Mouse (Mus musculus): ENCODE data around the gene Brd4.
"Not testable (repeated sequence)": the region's sequence is repeated elsewhere in the genome, so short reads cannot be mapped to it uniquely, and the experiment has no call there.

Brd4 gene

GRCm38 (mm10) chr17:32229256-32229655 is 55.3 kb downstream of the Brd4 start:
- no peak for DNase-seq (ENCODE audit: low spot score)

GRCm38 (mm10) chr17:32220873-32221272 is 63.6 kb downstream of the Brd4 start:
- no peak for DNase-seq (ENCODE audit: low spot score)

- not testable (repeated sequence) for DNase-seq (ENCODE audit: low spot score)
Observed at GRCm38 (mm10) chr17:32215587-32215986, 68.9 kb downstream of the Brd4 start.

GRCm38 (mm10) chr17:32211554-32211953 is 73.0 kb downstream of the Brd4 start:
- DNase-seq (ENCODE audit: low spot score), result not testable (repeated sequence)

- DNase-seq (ENCODE audit: low spot score), result no peak
Observed at GRCm38 (mm10) chr17:32209752-32210151, 74.8 kb downstream of the Brd4 start.

GRCm38 (mm10) chr17:32209144-32209543 is 75.4 kb downstream of the Brd4 start:
- no peak for DNase-seq (ENCODE audit: low spot score)

- no peak for DNase-seq (ENCODE audit: low spot score)
Observed at GRCm38 (mm10) chr17:32207586-32208245, 76.8 kb downstream of the Brd4 start.

GRCm38 (mm10) chr17:32205345-32205744 is 79.2 kb downstream of the Brd4 start:
- no peak for DNase-seq (ENCODE audit: low spot score)

GRCm38 (mm10) chr17:32202972-32203371 is 81.5 kb downstream of the Brd4 start:
- no peak for DNase-seq (ENCODE audit: low spot score)

GRCm38 (mm10) chr17:32201086-32201485 is 83.4 kb downstream of the Brd4 start:
- no peak for DNase-seq (ENCODE audit: low spot score)

- DNase-seq (ENCODE audit: low spot score), result no peak
Observed at GRCm38 (mm10) chr17:32199796-32200195, 84.7 kb downstream of the Brd4 start.

- no peak for DNase-seq (ENCODE audit: low spot score)
Observed at GRCm38 (mm10) chr17:32197156-32197555, 87.4 kb downstream of the Brd4 start.

GRCm38 (mm10) chr17:32195725-32196124 is 88.8 kb downstream of the Brd4 start:
- DNase-seq (ENCODE audit: low spot score), result no peak

- no peak for DNase-seq (ENCODE audit: low spot score)
Observed at GRCm38 (mm10) chr17:32193010-32193409, 91.5 kb downstream of the Brd4 start.

GRCm38 (mm10) chr17:32189850-32190249 is 94.7 kb downstream of the Brd4 start:
- no peak for DNase-seq (ENCODE audit: low spot score)

GRCm38 (mm10) chr17:32188863-32189636 is 95.5 kb downstream of the Brd4 start, which contains the start of gene Ephx3:
TSS of gene Ephx3 (minus strand) at chr17:32189549.
- no peak for DNase-seq (ENCODE audit: low spot score)

GRCm38 (mm10) chr17:32183017-32183416 is 101.5 kb downstream of the Brd4 start:
- DNase-seq (ENCODE audit: low spot score), result no peak

- no peak for DNase-seq (ENCODE audit: low spot score)
Observed at GRCm38 (mm10) chr17:32179621-32180491, 104.7 kb downstream of the Brd4 start.

- DNase-seq (ENCODE audit: low spot score), result no peak
Observed at GRCm38 (mm10) chr17:32176919-32177318, 107.6 kb downstream of the Brd4 start.

GRCm38 (mm10) chr17:32173166-32173565 is 111.4 kb downstream of the Brd4 start:
- no peak for DNase-seq (ENCODE audit: low spot score)

GRCm38 (mm10) chr17:32172485-32172884 is 112.0 kb downstream of the Brd4 start:
- DNase-seq (ENCODE audit: low spot score), result no peak

GRCm38 (mm10) chr17:32169518-32170225 is 114.8 kb downstream of the Brd4 start:
- no peak for DNase-seq (ENCODE audit: low spot score)
